Mouse (Mus musculus) MEL (cell line): ENCODE results near the gene S100a13.

Experiments used
- CHD1 ChIP-seq: IDR thresholded peaks from 2 replicates; pipeline ENCODE4 v1.6.1; 2012; ENCODE audit warnings: low read depth, mild to moderate bottlenecking, inconsistent platforms, low read length, improper control_type of control experiment
- CTCF ChIP-seq, 3 experiments: IDR thresholded peaks in 2 of 3; conservative IDR thresholded peaks in 1 of 3; 2 replicates each; pipeline ENCODE4 v1.5.1; 2011 to 2012; ENCODE audit warnings: low read length in 3 of 3, low read depth in 2 of 3, mild to moderate bottlenecking in 2 of 3, improper control_type of control experiment in 1 of 3, inconsistent platforms in 1 of 3, mixed read lengths in 1 of 3, moderate library complexity in 1 of 3; ENCODE audit not compliant: control insufficient read depth in 1 of 3, insufficient read depth in 1 of 3, poor library complexity in 1 of 3, severe bottlenecking in 1 of 3
- MXI1 ChIP-seq: IDR thresholded peaks from 2 replicates; pipeline ENCODE4 v1.6.1; 2011; ENCODE audit warnings: mild to moderate bottlenecking, low read depth, low read length, improper control_type of control experiment
- POLR2A ChIP-seq, 2 experiments: IDR thresholded peaks; 2 replicates each; pipeline ENCODE4 v1.6.1; 2011 to 2012; ENCODE audit warnings: low read length in 2 of 2, mild to moderate bottlenecking in 2 of 2, control low read depth in 1 of 2, improper control_type of control experiment in 1 of 2, low read depth in 1 of 2, moderate library complexity in 1 of 2; ENCODE audit not compliant: control insufficient read depth in 1 of 2, insufficient read depth in 1 of 2, poor library complexity in 1 of 2
- TAL1 ChIP-seq: IDR thresholded peaks from 2 replicates; pipeline ENCODE4 v1.6.1; 2012; ENCODE audit warnings: mild to moderate bottlenecking, inconsistent platforms, low read length, moderate library complexity, mixed read lengths
- TCF12 ChIP-seq: IDR thresholded peaks from 2 replicates; pipeline ENCODE4 v1.6.1; 2014; ENCODE audit warnings: low read depth, mild to moderate bottlenecking, inconsistent platforms, low read length, improper control_type of control experiment, moderate library complexity

DNA sequence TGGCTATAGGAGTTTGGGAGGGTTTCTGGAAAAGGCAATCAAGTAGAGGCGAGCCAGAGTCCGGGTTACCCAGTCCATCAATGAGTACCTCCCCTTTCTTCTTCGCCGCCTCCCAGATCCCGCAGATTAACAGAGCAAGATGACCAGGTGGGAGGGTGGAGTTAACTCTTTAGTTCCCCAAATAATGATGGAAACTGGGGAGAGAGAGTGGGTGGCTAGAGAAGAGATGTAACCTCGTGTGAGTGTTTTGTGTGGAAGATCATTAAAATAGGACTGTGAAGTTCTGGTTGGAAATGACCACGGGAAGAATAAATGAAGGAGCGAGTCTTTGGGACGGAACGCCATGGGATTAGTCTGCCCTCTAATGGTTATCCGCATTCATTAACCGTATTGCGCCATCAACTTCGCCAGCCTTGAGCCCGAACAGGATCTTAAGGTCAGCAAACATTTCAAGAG lies 47.9 kb upstream of the S100a13 start:
- TF ChIP-seq TCF12: no peak
- no peak for TF ChIP-seq CHD1
- TF ChIP-seq MXI1: no peak
- peak in 1 of 3 experiments; percentile 43; a peak in 3 of 6 replicates for TF ChIP-seq CTCF (IDR thresholded peaks at IDR 0.05 in 2 of 3, conservative IDR thresholded peaks at IDR 0.05 in 1 of 3; ENCODE audit: control insufficient read depth in 1 of 3, insufficient read depth in 1 of 3, low read depth in 2 of 3, low read length in 3 of 3, poor library complexity in 1 of 3, severe bottlenecking in 1 of 3)
- TF ChIP-seq TAL1: no peak
- TF ChIP-seq POLR2A (IDR thresholded peaks at IDR 0.05; ENCODE audit: control insufficient read depth in 1 of 2, insufficient read depth in 1 of 2, low read depth in 1 of 2, low read length in 2 of 2, poor library complexity in 1 of 2): no peak
